Mouse (Mus musculus) urinary bladder, postnatal 10 days (tissue): ENCODE measurements around the gene Sfpq.
A peak's percentile ranks its signal among the peaks of the same experiment; 100 is the strongest.

Experiments used
- DNase-seq: peaks from one replicate; pipeline ENCODE4 v3.0.0; 2022; ENCODE audit warnings: low spot score

Gene Sfpq

GRCm38 (mm10) chr4:127027228-127028190, 6.4 kb downstream of the Sfpq start:
- DNase-seq = no peak

- DNase-seq = no peak
Observed at GRCm38 (mm10) chr4:127037158-127037557, 16.0 kb downstream of the Sfpq start.

GRCm38 (mm10) chr4:127037908-127038827, 17.0 kb downstream of the Sfpq start:
- DNase-seq = no peak

DNA sequence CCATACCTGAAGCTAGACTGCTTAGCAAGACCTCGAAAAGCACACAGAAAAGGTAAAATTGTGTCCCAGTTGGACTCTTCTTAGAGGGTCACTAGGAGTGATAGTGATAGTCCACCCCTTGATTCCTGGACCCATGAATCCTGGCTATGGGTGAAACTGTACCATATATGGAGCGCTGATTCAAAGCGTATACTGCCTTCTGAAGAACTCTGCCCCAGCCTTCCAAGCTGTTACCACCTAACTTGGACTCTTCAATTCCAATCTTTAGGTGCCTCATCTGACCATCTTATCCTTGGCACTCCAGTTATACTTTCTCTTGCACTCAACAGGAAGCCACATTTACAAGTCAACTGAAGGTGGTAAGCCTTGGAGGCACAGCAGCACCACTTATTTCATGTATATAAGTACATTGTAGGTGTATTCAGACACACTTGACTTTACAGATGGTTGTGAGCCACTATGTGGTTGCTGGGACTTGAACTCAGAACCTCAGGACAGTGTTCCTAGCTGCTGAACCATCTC, 17.8 kb downstream of the Sfpq start:
- no peak for DNase-seq

DNA sequence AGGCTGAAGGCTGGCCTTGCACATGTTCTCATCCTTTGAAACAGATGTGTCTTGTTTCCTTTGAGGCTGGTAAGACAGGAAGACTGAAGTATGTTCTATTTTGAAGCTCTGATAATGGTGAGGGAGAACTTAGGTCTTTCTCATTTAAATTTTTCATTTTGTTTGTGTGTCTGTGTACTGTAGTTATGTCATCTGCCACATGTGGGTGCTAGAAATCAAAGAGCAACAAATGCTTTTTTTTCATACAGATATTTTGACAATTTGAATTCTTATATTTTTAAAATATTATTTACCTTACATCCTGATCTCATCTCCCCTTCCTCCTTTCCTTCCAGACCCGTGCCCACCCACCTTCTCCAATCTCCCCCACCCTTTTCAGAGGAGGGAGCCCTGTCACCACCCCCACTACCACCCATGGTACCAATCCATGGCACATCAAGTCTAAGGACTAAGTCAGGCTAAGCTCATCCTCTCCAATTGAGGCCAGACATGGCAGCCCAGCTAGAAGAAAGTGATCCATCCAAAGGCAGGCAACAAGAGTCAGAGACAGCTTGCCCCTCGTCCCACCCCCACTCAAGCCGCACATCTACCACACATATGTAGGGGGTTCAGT, 18.9 kb downstream of the Sfpq start:
- DNase-seq = no peak

DNA sequence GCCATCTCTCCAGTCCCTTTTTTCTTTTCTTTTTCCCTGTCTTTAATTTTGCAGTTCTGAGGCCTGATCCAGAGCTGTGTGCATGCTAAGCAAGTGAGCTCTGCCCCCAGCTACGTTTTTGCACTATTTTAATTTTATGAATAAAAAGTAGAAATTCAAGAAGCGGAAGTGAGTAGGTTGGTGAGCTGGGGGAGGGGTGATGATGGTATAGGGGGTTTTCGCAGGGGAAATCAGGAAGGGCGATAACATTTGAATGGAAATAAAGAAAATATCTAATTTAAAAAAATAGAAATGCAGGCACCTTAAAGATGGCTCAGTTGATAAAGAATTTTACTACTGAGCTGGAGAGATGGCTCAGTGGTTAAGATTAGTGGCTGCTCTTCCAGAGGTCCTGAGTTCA, 22.4 kb downstream of the Sfpq start:
- no peak for DNase-seq

GRCm38 (mm10) chr4:127051121-127051520, 30.0 kb downstream of the Sfpq start:
- DNase-seq = no peak

DNA sequence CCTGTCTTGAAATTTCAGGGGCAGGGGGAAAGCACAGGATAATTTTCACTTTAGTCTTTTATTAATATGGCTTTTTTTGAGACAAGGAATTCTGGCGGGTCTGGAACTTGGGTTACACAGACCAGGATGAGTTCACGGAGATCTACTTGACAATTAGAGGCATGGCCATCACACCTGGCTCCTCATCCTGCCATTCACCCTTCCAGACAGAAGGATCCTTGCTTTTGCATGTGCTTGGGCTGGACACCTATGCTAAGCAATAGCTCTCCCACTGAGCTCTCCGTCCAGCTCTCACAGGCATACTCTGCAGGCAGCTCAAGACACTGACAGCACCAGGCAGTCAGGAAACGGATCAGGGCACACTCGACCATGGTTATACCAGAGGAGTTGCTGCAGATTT, 31.9 kb downstream of the Sfpq start:
- DNase-seq = no peak

- no peak for DNase-seq
Observed at GRCm38 (mm10) chr4:127054522-127055198, 33.5 kb downstream of the Sfpq start.

GRCm38 (mm10) chr4:127060585-127061290, 39.6 kb downstream of the Sfpq start, which contains the start of gene Zmym1:
Zmym1 (minus strand) TSS chr4:127061152.
- peak; percentile 70 for DNase-seq

DNA sequence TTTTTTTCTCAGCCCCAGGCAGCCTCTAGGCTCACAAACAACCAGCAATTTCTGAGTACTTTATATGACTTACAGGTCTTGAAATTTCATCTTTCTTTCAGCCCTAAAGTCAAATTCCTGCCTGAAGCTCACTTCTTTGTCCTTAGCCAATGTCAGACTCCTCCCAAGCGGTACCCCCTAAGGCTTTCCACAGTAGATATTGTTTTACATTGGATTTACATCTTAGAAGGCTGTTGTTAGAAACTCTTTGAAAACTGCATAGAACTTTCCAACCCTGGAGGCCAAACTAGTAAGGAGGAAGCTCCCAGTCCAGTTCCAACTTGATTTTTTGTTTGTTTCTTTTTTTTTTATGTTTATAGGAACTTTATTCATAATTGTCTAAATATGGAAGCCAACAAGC, 42.9 kb downstream of the Sfpq start:
- DNase-seq = no peak

- no peak for DNase-seq
Observed at GRCm38 (mm10) chr4:127074915-127075314, 53.8 kb downstream of the Sfpq start.

DNA sequence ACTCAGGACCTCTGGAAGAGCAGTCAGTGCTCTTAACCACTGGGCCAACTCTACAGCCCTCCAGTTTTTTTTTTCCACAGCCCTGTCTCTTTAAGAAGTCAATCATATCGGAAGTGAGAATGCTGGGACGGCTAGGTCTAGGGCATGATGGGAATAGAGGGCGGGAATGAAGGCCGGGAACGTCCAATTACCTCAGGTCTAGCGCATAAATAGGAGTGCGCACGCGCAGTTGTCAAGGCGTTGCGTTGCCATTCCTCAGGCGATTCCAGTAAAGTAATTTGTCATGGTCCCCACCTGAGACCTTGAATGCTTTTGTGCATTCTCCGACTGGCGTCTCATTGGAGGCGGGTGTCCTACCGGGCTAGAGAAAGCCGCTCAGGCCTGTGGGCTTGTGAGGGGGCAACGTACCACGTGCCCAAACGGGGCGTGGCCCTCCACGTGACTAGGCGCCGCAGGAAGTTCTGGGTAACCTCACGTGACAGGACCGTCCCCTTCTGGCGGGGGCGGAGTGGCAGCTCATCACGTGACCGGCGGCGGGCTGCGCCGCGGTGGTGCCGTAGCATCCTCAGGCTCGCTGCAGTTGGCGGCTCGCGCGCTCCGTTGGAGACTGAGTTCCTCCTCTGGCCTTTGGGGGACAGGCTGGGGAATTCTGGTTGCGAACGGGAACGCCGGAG, 55.9 kb downstream of the Sfpq start, which contains the start of gene Zmym6:
Zmym6 (plus strand) TSS at position 509 of the 674 bp plus-strand sequence.
- peak; percentile 75 for DNase-seq

DNA sequence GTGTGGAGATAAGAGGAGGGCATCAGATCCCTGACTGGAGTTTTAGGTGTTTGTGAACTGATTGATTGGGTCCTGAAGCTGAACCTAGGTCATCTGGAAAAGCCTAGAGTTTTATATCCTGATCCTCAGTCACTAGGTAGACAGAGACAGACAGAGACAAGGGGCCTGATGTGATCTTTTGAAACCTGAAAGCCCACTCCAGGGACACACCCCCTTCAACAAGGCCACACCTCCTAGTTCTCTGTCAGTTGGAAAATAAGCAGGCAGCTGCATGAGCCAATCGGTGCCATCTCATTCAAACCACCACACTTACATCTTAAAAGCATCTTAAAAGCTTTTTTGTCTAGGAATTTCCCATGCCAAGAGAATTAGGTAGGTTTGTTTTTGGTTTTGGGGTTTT, 59.7 kb downstream of the Sfpq start:
- DNase-seq = no peak

- no peak for DNase-seq
Observed at GRCm38 (mm10) chr4:127083131-127083530, 62.0 kb downstream of the Sfpq start.

GRCm38 (mm10) chr4:127085761-127086160, 64.6 kb downstream of the Sfpq start:
- no peak for DNase-seq
